Mouse (Mus musculus) forebrain, embryonic 10.5 days (tissue): ENCODE measurements around the gene Slf2. TPM values are rescaled to one million over a fixed set of nuclear protein-coding genes. Genes with fewer than 3 reads are reported as not detected.

Experiments used
- DNase-seq: peaks from one replicate; pipeline ENCODE4 v3.0.0-alpha.2; 2017; ENCODE audit warnings: low spot score; ENCODE audit errors: extremely low spot score
- H3K27ac ChIP-seq: fragments of 300-500 bp; sonication (generic); 2 replicates; pipeline ENCODE4 v1.5.1; 2016; ENCODE audit warnings: mild to moderate bottlenecking
- H3K27me3 ChIP-seq: fragments of 300-500 bp; sonication (generic); 2 replicates; pipeline ENCODE4 v1.6.1; 2016; ENCODE audit warnings: mild to moderate bottlenecking; ENCODE audit not compliant: poor library complexity, severe bottlenecking
- H3K36me3 ChIP-seq: fragments of 300-500 bp; sonication (generic); replicated peaks from 2 replicates; pipeline ENCODE4 v1.6.1; 2016; ENCODE audit warnings: mild to moderate bottlenecking, moderate library complexity
- H3K4me1 ChIP-seq: fragments of 300-500 bp; sonication (generic); 2 replicates; pipeline ENCODE4 v1.6.1; 2016
- H3K4me3 ChIP-seq: fragments of 300-500 bp; sonication (generic); 2 replicates; pipeline ENCODE4 v1.5.1; 2016; ENCODE audit warnings: mild to moderate bottlenecking, moderate library complexity
- H3K9me3 ChIP-seq: fragments of 300-500 bp; sonication (generic); 2 replicates; pipeline ENCODE4 v1.6.1; 2016; ENCODE audit warnings: mild to moderate bottlenecking, moderate library complexity
- WGBS: fragments of 180-500 bp; shearing (Covaris S2); methylation state at CpG from one replicate; pipeline ENCODE4 v1.1.7; 2016; 5-methylcytosine and 5-hydroxymethylcytosine counted together
- polyA plus RNA-seq: library from polyadenylated mRNA; unstranded; fragments of >200 nt; fragmentation: Nextera tagmentation; extraction: Ambion mirVana; gene quantifications from 2 replicates; pipeline ENCODE4 v1.2.1, GENCODE M21; 2016

The Slf2 gene
- 53.9 and 54.1 TPM in 2 replicates for polyA plus RNA-seq

GRCm38 (mm10) chr19:44930744-44931453 lies at the start of gene Slf2:
TSS of gene Slf2 (plus strand) at chr19:44931151.
- peaks cover 58% of the 10 kb centered on the region for H3K4me1 ChIP-seq
- peak; percentile 97 for DNase-seq
- peak within 1 kb of the TSS; percentile 96 for H3K27ac ChIP-seq
- peaks cover 34% of the 10 kb centered on the region for H3K36me3 ChIP-seq
- no peaks in the 10 kb centered on the region for H3K9me3 ChIP-seq
- no peaks in the 10 kb centered on the region; the same call in 1 of the 2 replicates for H3K27me3 ChIP-seq
- peak within 1 kb of the TSS; percentile 100 for H3K4me3 ChIP-seq
- WGBS: under 1% methylated on average over 55 of the region's 55 CpGs

GRCm38 (mm10) chr19:44882552-44883024 lies 48.4 kb upstream of the Slf2 start:
- Histone ChIP-seq H3K27ac (peak overlapping the region; percentile 72), H3K27me3 (peaks cover 98% of the 10 kb centered on the region), H3K9me3 (no peaks in the 10 kb centered on the region), H3K36me3 (no peaks in the 10 kb centered on the region), H3K4me3 (peak overlapping the region; percentile 48), H3K4me1 (peaks cover 36% of the 10 kb centered on the region)
- WGBS: 1% methylated on average over 31 of the region's 31 CpGs
- DNase-seq: peak; percentile 66

GRCm38 (mm10) chr19:44884331-44884730 lies 46.6 kb upstream of the Slf2 start:
- H3K4me3 ChIP-seq: no peak overlapping the region
- no peak for DNase-seq
- no peaks in the 10 kb centered on the region for H3K9me3 ChIP-seq
- H3K36me3 ChIP-seq: no peaks in the 10 kb centered on the region
- WGBS: 18% methylated on average over 3 of the region's 3 CpGs
- peaks cover 98% of the 10 kb centered on the region for H3K27me3 ChIP-seq
- H3K4me1 ChIP-seq: peaks cover 50% of the 10 kb centered on the region
- H3K27ac ChIP-seq: no peak overlapping the region

GRCm38 (mm10) chr19:44886475-44886874 lies 44.5 kb upstream of the Slf2 start:
- Histone ChIP-seq H3K4me1 (peaks cover 71% of the 10 kb centered on the region), H3K27ac (no peak overlapping the region), H3K27me3 (peaks cover 98% of the 10 kb centered on the region), H3K9me3 (no peaks in the 10 kb centered on the region), H3K4me3 (no peak overlapping the region), H3K36me3 (no peaks in the 10 kb centered on the region)
- 13% methylated on average over 3 of the region's 3 CpGs for WGBS
- no peak for DNase-seq

GRCm38 (mm10) chr19:44887679-44888235 lies 43.2 kb upstream of the Slf2 start:
- no peaks in the 10 kb centered on the region for H3K36me3 ChIP-seq
- H3K4me3 ChIP-seq: no peak overlapping the region
- no peak overlapping the region for H3K27ac ChIP-seq
- no peaks in the 10 kb centered on the region for H3K9me3 ChIP-seq
- 20% methylated on average over 7 of the region's 7 CpGs for WGBS
- DNase-seq: peak; percentile 73
- H3K4me1 ChIP-seq: peaks cover 71% of the 10 kb centered on the region
- H3K27me3 ChIP-seq: peaks cover 98% of the 10 kb centered on the region

- Histone ChIP-seq H3K27ac (peak overlapping the region; percentile 67), H3K27me3 (peaks cover 100% of the 10 kb centered on the region), H3K36me3 (no peaks in the 10 kb centered on the region), H3K9me3 (no peaks in the 10 kb centered on the region), H3K4me3 (peak overlapping the region; percentile 6), H3K4me1 (peaks cover 73% of the 10 kb centered on the region)
- 6% methylated on average over 6 of the region's 6 CpGs for WGBS
- no peak for DNase-seq
Measured at GRCm38 (mm10) chr19:44889548-44889947, 41.4 kb upstream of the Slf2 start.

GRCm38 (mm10) chr19:44891446-44891845 lies 39.5 kb upstream of the Slf2 start:
- no peaks in the 10 kb centered on the region for H3K9me3 ChIP-seq
- H3K27me3 ChIP-seq: peaks cover 99% of the 10 kb centered on the region
- no peak overlapping the region for H3K27ac ChIP-seq
- DNase-seq: no peak
- H3K4me3 ChIP-seq: no peak overlapping the region
- 37% methylated on average over 15 of the region's 15 CpGs for WGBS
- peaks cover 71% of the 10 kb centered on the region for H3K4me1 ChIP-seq
- H3K36me3 ChIP-seq: no peaks in the 10 kb centered on the region

GRCm38 (mm10) chr19:44893231-44893871 lies 37.6 kb upstream of the Slf2 start:
- peak overlapping the region; percentile 49; the same call in 1 of the 2 replicates for H3K27ac ChIP-seq
- no peak for DNase-seq
- no peak overlapping the region for H3K4me3 ChIP-seq
- peaks cover 99% of the 10 kb centered on the region for H3K27me3 ChIP-seq
- WGBS: 43% methylated on average over 19 of the region's 19 CpGs
- H3K9me3 ChIP-seq: no peaks in the 10 kb centered on the region
- no peaks in the 10 kb centered on the region for H3K36me3 ChIP-seq
- peaks cover 57% of the 10 kb centered on the region for H3K4me1 ChIP-seq

- peak; percentile 76 for DNase-seq
- Histone ChIP-seq H3K4me3 (no peak overlapping the region), H3K4me1 (peaks cover 57% of the 10 kb centered on the region), H3K9me3 (no peaks in the 10 kb centered on the region), H3K27ac (no peak overlapping the region), H3K27me3 (peaks cover 99% of the 10 kb centered on the region), H3K36me3 (no peaks in the 10 kb centered on the region)
- WGBS: 3% methylated on average over 4 of the region's 4 CpGs
Measured at GRCm38 (mm10) chr19:44895245-44895644, 35.7 kb upstream of the Slf2 start.

GRCm38 (mm10) chr19:44896450-44896849 lies 34.5 kb upstream of the Slf2 start:
- peaks cover 57% of the 10 kb centered on the region for H3K4me1 ChIP-seq
- H3K27ac ChIP-seq: no peak overlapping the region
- 70% methylated on average over 6 of the region's 6 CpGs for WGBS

GRCm38 (mm10) chr19:44897521-44897920 lies 33.4 kb upstream of the Slf2 start:
- no peak overlapping the region for H3K4me3 ChIP-seq
- peaks cover 48% of the 10 kb centered on the region for H3K4me1 ChIP-seq
- 78% methylated on average over 5 of the region's 5 CpGs for WGBS
- no peak for DNase-seq
- no peak overlapping the region for H3K27ac ChIP-seq
- peaks cover 99% of the 10 kb centered on the region for H3K27me3 ChIP-seq
- no peaks in the 10 kb centered on the region for H3K36me3 ChIP-seq
- no peaks in the 10 kb centered on the region for H3K9me3 ChIP-seq

More at GRCm38 (mm10) chr19:44896450-44896849, 34.5 kb upstream of the Slf2 start:
- no peaks in the 10 kb centered on the region for H3K9me3 ChIP-seq
- no peak for DNase-seq
- H3K36me3 ChIP-seq: no peaks in the 10 kb centered on the region
- no peak overlapping the region for H3K4me3 ChIP-seq
- H3K27me3 ChIP-seq: peaks cover 99% of the 10 kb centered on the region

GRCm38 (mm10) chr19:44898646-44899045 lies 32.3 kb upstream of the Slf2 start:
- Histone ChIP-seq H3K4me3 (no peak overlapping the region), H3K27me3 (peaks cover 96% of the 10 kb centered on the region), H3K27ac (no peak overlapping the region), H3K4me1 (peaks cover 38% of the 10 kb centered on the region), H3K9me3 (no peaks in the 10 kb centered on the region), H3K36me3 (no peaks in the 10 kb centered on the region)
- DNase-seq: no peak
- 59% methylated on average over 3 of the region's 3 CpGs for WGBS
